Mouse (Mus musculus): ENCODE results near the gene Arhgef39.

The Arhgef39 gene

DNA sequence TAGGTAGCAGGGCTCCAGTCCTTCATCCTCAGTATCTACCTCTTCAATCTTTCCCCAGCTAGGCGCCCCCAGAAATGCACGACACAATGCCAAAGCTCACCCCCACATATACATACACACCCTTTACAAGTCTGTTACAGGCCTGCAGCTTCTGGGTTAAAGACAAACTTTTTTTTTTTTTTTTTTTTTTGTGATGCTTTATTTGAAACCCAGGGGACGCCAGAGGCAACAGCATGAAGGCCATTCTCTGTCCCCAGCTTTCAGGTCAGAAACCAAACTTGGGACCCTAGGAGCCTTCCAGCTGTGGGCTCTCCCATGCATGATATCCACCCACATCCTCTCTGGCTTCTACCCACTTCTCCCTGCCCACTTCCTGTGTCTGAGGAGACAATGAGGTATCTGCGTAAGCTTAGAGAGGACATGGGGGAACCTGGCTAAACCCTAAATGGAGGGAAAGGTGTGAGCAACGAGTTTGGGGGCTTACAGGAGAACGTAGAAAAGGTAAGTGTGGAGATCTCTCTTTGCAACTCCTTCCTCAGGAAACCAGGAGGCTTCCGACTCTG, 17.5 kb downstream of the Arhgef39 start:
- ATAC-seq (ENCODE audit: insufficient number of reproducible peaks, low FRiP score, low TSS enrichment), result no peak

DNA sequence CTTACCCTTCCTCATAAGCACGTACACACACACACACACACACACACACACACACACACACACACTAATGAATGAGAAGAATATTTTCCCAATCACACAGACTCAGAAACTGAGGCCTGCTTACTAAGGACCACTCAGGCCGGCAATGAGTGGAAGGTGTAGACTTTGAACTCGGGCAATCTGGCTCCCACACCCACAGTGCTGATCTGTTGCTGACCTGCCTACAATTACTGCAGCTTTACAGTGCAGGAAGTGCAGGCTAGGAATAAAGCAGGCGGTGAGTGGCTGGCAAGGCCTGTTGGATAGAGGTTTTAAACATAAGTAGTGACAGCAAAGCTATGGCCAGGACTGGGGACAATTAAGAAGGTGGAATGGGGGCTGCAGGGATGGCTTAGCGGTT, 18.5 kb downstream of the Arhgef39 start:
- no peak for ATAC-seq (ENCODE audit: insufficient number of reproducible peaks, low FRiP score, low TSS enrichment)

DNA sequence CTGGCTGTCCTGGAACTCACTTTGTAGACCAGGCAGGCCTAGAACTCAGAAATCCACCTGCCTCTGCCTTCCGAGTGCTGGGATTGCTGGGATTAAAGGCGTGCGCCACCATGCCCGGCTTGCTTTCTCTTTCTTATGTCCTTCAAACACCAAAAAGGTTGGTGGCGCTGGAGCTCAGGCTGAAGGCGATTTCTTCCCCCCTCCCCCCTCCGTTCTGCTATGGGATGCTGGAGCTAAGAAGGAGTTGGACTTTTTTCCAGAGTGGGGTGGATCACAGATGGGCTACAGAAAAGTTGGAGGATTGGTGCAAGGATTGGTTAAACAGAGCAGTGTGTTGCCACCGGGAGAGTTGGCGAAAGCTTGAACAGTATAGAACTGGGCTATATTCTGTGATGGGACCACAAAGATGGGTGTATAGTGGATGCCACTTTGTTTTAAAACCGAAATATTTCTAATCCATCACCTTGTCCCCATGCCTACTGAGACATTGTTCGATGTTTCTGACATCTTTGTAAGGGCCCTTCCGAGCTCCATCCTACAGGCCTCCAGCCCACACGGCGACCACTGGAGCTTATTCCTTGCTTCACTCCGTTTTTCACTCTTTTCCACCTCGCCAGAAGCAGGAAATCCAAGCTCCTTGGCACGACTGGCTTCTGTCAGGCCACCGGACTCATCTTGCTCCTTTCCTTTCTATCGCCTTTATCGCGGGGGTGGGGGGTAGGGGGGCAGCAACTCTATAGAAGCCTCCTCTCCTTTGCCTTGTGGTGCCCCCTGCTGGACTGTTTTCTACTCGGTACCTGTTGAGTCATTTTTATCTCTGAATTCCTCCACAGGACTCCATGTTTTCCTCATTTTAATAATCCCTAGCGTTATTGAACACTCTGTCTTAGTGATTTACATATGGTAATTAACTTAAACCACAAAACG, 20.3 kb downstream of the Arhgef39 start:
- no peak for ATAC-seq (ENCODE audit: insufficient number of reproducible peaks, low FRiP score, low TSS enrichment)

DNA sequence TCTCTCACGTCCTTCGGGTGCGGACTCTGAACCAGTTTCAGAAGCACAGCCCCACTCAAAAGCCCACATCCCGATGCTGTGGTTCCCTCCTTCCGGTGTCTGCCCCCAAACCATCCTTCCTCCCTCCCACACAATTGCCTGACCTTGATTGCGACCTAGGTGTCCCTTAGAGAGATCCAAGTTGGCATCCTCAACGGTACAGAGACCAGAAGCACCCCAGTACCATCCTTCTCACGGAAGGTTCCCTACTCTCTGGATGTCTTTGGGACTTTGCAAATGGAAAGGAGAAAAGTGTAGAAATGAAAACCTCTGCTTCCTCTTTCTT, 21.0 kb downstream of the Arhgef39 start:
- no peak for ATAC-seq (ENCODE audit: insufficient number of reproducible peaks, low FRiP score, low TSS enrichment)

DNA sequence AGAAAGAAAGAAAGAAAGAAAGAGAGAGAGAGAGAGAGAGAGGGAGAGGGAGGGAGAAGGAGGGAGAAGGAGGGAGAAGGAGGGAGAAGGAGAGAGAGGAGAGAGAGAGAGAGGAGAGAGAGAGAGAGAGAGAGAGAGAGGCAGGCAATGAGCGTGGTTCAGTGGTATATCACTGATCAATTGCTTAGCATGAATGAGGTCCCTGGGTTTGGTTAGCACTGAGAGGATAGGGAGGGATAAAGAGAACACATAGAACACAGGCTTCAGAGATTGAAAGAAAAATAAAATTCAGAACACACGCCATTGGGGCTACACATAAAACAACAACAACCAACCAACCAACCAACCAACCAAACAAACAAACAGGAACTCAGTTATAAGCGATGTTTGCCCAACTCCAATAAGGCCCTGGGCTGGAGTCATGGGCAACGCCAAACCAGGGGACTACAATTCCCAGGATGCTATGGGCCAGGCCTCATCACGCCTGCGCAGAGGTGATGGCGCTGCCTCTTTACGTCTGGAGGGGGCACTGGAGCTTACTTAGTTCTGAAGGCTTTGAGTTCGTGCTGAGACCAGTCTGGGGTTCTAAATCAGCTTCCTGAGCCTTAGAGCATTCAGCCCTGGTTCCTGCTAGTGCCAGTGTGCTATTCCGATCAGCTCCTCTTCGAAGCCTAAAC, 21.5 kb downstream of the Arhgef39 start:
- ATAC-seq (ENCODE audit: insufficient number of reproducible peaks, low FRiP score, low TSS enrichment), result peak; percentile 98

DNA sequence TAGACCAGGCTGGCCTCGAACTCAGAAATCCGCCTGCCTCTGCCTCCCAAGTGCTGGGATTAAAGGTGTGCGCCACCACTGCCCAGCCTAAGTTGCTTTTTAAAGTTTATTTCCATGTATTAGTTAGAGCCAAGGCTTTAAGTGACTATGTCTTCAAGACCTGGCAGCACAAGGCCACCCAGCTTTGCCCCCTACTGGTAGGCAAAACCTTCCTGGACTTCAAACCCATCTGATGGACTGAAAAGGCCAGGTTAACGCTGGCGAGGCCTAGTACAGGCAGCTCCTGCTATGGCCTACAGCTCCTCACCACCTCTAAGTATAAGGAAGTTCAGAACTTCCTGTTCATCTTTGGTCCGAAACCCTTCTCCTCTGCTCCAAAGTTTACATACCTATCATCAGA, 22.9 kb downstream of the Arhgef39 start:
- no peak for ATAC-seq (ENCODE audit: insufficient number of reproducible peaks, low FRiP score, low TSS enrichment)

DNA sequence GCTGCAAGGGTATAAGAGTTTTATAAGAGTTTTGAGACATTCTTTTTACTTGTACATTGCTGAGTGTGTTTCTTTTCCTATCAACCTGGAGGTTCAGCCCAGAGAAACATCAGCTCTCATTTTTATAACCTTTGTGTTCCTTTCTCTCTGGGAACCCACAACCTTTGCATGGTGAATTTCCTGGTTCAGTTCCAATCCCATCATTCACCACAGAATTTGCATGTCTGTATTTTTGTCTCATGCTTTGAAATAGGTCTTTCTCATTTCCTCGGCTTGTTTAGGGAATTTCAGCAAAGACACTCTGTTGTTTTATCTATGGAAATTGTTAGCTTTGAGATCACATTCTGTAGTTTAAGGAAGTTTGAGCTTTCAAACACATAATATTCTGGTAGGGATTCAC, 25.9 kb downstream of the Arhgef39 start:
- ATAC-seq (ENCODE audit: insufficient number of reproducible peaks, low FRiP score, low TSS enrichment), result no peak

DNA sequence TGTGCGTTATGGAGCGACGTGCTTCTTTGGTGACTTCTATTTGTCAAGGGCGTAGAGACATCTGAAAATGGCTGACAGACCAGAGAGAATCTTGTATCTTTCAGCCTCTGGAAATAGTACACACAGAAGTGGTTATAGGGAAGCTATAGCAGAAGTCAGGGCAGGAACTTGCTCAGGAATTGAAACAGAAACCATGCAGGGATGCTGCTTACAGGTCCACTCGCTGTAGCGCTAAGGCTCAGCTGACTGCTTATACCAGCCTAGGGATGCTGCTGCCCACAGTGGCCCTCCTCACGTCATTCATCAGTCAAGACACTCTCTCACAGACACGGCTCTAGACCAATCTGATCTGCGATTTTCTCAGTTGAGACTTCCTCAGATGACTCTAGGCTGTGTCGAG, 29.2 kb downstream of the Arhgef39 start:
- no peak for ATAC-seq (ENCODE audit: insufficient number of reproducible peaks, low FRiP score, low TSS enrichment)

DNA sequence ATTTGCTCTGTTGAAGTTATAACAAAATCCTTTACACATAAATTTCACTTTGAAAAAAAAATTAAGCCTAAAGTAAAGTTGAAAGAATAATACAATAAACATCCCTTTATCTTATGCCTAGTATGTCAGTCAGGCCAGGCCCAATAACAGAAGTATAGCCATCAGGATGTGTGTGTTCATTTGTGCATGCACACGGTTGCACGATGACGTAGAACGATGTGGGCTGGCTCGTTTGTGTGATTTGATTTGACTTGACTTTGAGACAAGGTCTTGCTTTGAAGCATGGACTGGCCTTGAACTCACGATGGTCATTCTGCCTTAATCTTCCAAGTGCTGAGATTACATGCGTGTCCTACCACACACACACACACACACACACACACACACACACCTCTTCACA, 32.6 kb downstream of the Arhgef39 start:
- ATAC-seq (ENCODE audit: insufficient number of reproducible peaks, low FRiP score, low TSS enrichment), result no peak

DNA sequence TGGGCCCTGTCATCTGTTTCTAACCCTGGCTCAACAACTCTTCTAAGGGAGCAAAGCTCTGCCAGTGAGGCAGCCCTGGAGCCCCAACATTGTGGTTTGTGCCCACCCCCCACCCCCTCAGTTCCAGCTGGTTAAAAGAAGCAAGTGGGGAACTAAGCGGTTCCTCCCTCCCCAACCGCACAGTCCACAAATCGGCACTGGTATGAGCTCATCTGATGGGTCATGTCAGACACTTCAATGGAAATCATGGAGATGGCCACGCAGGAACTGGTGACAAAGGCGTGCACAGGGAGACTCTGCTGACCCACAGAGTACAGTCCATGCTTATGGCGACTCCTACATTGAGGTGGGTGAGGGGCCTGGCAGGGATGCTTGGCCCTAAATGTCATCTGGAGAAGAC, 33.6 kb downstream of the Arhgef39 start:
- ATAC-seq (ENCODE audit: insufficient number of reproducible peaks, low FRiP score, low TSS enrichment), result no peak

DNA sequence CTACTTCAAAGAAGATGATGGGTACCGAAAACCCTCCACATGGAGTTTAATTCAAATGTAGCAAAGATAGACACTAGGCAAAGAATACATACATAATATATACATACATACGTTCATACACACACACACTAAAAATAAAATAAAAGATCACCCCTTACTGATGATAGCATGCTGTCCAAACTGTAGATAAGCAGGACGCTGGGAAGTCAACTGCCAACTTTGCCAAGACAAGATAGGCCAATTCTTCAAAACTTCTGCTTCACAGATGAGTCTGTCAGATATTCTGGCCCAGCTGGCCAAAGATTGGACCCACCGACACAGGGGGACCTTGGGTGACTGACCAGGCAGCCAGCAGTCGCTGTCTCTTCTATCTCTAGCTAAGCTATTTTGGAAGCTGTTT, 36.4 kb downstream of the Arhgef39 start:
- no peak for ATAC-seq (ENCODE audit: insufficient number of reproducible peaks, low FRiP score, low TSS enrichment)

DNA sequence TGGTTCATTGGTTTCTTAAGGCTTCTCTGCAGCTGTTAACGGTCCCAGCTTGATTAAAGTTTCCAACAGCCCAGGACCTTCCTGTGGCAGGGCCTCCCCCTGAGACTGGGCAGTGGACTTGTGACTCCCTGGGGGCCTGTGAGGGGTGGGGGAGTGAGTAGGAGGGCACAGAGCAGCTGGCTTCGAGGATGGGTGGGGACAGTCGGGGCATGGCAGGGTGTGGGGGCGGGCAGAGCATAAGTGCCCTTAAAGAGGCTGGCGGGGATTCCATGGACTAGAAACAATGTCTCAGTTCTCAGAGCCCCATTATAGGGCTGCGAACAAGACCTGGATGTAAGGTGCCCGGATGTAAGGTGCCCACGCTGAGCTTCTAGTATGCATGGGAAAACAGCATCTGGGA, 42.4 kb downstream of the Arhgef39 start:
- ATAC-seq (ENCODE audit: insufficient number of reproducible peaks, low FRiP score, low TSS enrichment), result no peak

DNA sequence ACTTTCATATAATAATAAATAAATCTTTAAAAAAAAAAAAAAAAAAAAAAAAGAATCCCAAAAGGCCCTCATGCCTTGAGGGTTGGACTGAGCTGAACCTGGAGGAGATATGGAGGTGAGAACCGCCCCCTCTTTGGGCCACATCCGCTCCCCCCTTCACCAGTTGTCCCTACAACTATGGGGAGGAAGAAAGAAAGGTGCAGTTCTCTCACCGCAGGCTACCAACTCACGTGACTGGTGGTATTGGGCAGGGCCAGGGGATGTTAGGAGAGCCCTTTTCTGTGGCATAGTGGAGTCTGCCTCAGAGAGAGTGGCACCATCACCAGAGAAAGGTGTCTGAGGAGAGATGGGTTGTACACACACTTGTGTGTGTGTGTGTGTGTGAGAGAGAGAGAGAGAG, 43.0 kb downstream of the Arhgef39 start:
- no peak for ATAC-seq (ENCODE audit: insufficient number of reproducible peaks, low FRiP score, low TSS enrichment)

DNA sequence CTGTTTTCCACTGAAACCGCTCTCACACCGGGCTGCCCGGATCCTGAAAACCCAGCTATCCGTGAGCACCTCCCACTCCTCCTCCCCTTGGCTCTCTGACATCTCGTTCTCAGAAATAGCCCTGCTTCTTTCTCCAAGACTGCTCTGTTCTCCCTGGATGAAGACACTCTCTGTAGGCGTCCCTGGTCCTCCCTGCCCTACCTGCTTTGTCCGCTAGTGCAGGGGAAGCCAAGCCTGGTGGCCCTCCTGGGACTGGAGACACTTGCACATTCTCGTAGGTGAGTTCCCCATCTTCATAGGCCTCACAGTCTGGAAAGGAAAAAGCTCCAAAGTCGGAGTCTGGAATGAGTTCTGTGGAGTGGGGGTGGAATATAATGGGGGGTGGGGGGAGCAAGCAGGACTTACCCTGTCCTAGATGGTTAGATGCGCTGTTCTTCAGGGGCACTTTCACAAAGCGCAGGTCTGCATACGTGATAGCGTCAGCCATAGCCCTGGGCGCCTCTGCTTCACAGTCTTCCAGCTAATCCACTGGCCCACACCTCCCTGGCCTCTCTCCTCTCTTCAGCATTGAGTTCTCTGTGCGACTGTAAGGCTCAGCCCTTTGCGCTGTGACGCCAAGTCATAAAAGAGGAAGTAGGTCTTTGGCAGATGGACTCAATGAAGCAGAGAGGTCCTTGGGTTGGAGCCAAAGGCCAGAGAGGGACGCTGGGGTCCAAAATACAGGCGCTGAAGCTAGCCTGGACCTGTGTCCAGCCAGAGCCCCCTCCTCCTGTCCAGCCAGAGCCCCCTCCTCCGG, 45.3 kb downstream of the Arhgef39 start, which contains the start of gene Cd72:
Gene Cd72 (minus strand): TSS at position 588 of the 796 bp plus-strand sequence.
- ATAC-seq (ENCODE audit: insufficient number of reproducible peaks, low FRiP score, low TSS enrichment), result peak; percentile 26; the same call in 1 of the 2 replicates

DNA sequence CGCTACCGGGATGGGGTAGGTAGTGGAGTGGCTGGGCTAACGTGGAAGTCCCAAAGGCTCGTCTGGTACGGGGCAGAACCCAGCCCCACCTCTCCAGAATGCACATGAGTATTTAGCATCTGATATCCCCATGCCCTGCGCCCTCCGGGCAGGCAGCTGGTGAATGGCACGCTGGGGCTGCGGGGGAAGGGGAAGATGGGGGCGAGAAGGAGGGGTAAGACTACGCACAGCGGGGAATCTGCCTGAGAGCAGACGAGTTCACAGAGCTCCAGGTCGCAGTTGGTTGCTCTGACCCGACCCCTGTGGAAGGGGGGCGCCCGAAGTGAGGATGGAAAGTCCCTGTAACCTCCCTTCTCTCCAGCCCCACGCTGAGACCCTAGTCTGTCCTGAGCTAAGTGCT, 46.1 kb downstream of the Arhgef39 start:
- no peak for ATAC-seq (ENCODE audit: insufficient number of reproducible peaks, low FRiP score, low TSS enrichment)

DNA sequence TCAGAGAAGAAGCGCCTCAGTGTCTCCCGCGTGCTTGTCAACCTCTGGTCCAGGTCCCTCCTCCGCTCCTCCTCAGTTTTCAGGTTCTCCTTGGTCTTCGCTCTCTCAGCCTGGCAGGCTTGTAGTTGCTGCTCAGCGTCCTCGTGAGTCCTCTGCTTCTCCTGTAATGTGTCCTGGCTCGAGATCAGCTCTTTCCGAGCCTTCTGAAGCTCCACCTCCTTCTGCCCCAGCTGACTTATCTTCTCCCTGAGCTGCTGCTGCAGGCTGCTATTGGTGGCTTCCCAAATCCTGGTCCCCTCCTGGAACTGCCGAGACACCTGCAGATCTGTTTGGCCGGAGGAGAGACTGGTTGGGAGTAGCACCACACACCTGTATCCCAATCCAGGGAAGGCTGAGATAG, 47.2 kb downstream of the Arhgef39 start:
- no peak for ATAC-seq (ENCODE audit: insufficient number of reproducible peaks, low FRiP score, low TSS enrichment)

DNA sequence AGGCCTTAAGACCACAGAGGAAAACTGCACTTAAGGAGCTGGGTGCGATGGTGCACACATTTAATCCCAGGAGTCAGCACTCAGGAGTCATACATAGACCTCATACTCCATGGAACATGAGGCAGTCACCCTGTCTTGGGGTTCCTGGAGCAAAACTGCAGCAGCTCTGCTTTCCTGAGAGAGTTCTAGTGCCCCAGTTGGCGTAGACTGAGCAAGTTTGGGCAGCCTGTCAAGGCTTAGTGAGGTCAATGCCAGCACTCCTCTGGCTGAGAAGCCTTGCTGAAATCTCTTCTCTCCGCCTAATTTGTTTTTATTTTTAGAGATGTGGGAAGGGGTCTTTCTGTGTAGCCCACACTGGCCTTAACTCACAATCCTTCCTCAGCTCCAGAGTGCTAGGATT, 50.9 kb downstream of the Arhgef39 start:
- no peak for ATAC-seq (ENCODE audit: insufficient number of reproducible peaks, low FRiP score, low TSS enrichment)

DNA sequence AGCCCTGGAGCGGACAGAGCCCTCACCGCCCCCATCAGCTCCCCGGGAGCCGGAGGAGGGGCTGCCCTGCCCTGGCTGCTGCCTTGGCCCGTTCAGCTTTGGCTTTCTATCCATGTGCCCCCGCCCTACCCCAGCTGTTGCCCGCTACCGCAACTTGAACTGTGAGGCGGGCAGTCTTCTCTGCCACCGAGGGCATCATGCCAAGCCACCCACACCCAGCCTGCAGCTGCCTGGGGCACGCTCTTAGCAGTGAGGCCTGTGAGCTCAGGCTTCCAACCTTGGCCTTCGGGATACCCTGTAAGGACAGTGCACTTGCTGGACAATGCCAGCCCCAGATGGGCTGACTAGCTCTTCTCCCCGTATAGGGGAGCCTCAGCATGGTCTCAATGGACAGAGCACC, 52.2 kb downstream of the Arhgef39 start:
- ATAC-seq (ENCODE audit: insufficient number of reproducible peaks, low FRiP score, low TSS enrichment), result no peak
